Mouse (Mus musculus) intestine, embryonic 14.5 days (tissue): ENCODE results near the gene Vasn. TPM values are rescaled to one million over a fixed set of nuclear protein-coding genes. Genes with fewer than 3 reads are reported as not detected.

Experiments
- ATAC-seq: fragments of 200-750 bp; cut with Nextera tagmentation; replicated peaks from 2 replicates; pipeline ENCODE4 v1.8.0; 2017; ENCODE audit warnings: low read depth, moderate number of reproducible peaks, moderate TSS enrichment, moderate library complexity; ENCODE audit not compliant: low FRiP score, low TSS enrichment
- DNase-seq: peaks from one replicate; pipeline ENCODE4 v3.0.0-alpha.2; 2018; ENCODE audit warnings: low spot score
- H3K27ac ChIP-seq: fragments of 300-500 bp; sonication (generic); 2 replicates; pipeline ENCODE4 v1.5.1; 2014; ENCODE audit warnings: low read depth, mild to moderate bottlenecking, control low read depth
- H3K27me3 ChIP-seq: fragments of 300-500 bp; sonication (generic); replicated peaks from 2 replicates; pipeline ENCODE4 v1.6.1; 2014; ENCODE audit warnings: low read length, control low read depth; ENCODE audit not compliant: control insufficient read depth, insufficient read depth
- H3K36me3 ChIP-seq: fragments of 300-500 bp; sonication (generic); 2 replicates; pipeline ENCODE4 v1.6.1; 2014; ENCODE audit warnings: low read length, control low read depth; ENCODE audit not compliant: control insufficient read depth, insufficient read depth
- H3K4me1 ChIP-seq: fragments of 300-500 bp; sonication (generic); replicated peaks from 2 replicates; pipeline ENCODE4 v1.6.1; 2014; ENCODE audit warnings: low read length, control low read depth, mixed read lengths; ENCODE audit not compliant: control insufficient read depth, insufficient read depth
- H3K4me2 ChIP-seq: fragments of 300-500 bp; sonication (generic); 2 replicates; pipeline ENCODE4 v1.6.1; 2014; ENCODE audit warnings: low read length
- H3K4me3 ChIP-seq: fragments of 300-500 bp; sonication (generic); 2 replicates; pipeline ENCODE4 v1.5.1; 2014; ENCODE audit warnings: low read depth, low read length, control low read depth, mixed read lengths
- H3K9ac ChIP-seq: fragments of 300-500 bp; sonication (generic); 2 replicates; pipeline ENCODE4 v1.6.1; 2014; ENCODE audit warnings: mild to moderate bottlenecking, low read length
- H3K9me3 ChIP-seq: fragments of 300-500 bp; sonication (generic); 2 replicates; pipeline ENCODE4 v1.6.1; 2016; ENCODE audit warnings: low read length, control low read depth; ENCODE audit not compliant: control insufficient read depth
- WGBS: fragments of 180-500 bp; shearing (Covaris S2); extraction: QIAGEN DNeasy Blood & Tissue Kit; methylation state at CpG from one replicate; pipeline ENCODE4 v1.1.7; 2014; 5-methylcytosine and 5-hydroxymethylcytosine counted together
- polyA plus RNA-seq: library from polyadenylated mRNA; unstranded; fragments of >200 nt; fragmentation: Nextera tagmentation; extraction: Ambion mirVana; gene quantifications from 2 replicates; pipeline ENCODE4 v1.2.1, GENCODE M21; 2014

Gene Vasn
- polyA plus RNA-seq, 1 experiment from 2014 or later = 17.1 TPM

- H3K9ac ChIP-seq = no peak overlapping the region
- DNase-seq (no peak), ATAC-seq (no peak)
- H3K4me2 ChIP-seq = no peak overlapping the region
- H3K27ac ChIP-seq = peak overlapping the region; percentile 70
- H3K27me3 ChIP-seq = no peaks in the 10 kb centered on the region
- no peaks in the 10 kb centered on the region for H3K9me3 ChIP-seq
- no peak overlapping the region for H3K4me3 ChIP-seq
- H3K36me3 ChIP-seq = peaks cover 35% of the 10 kb centered on the region
- peaks cover 25% of the 10 kb centered on the region for H3K4me1 ChIP-seq
- WGBS = 61% methylated on average over 9 of the region's 9 CpGs
These were observed 16.9 kb downstream of the Vasn start for GRCm38 (mm10) chr16:4656571-4657081.

GRCm38 (mm10) chr16:4658781-4659245, 19.1 kb downstream of the Vasn start:
- H3K4me3 ChIP-seq = no peak overlapping the region
- DNase-seq = peak; percentile 73
- H3K4me2 ChIP-seq = peak overlapping the region; percentile 30; the same call in 1 of the 2 replicates
- H3K27me3 ChIP-seq = no peaks in the 10 kb centered on the region
- H3K4me1 ChIP-seq = peaks cover 22% of the 10 kb centered on the region
- peaks cover 20% of the 10 kb centered on the region for H3K36me3 ChIP-seq
- H3K27ac ChIP-seq = peak overlapping the region; percentile 55
- WGBS = 32% methylated on average over 11 of the region's 11 CpGs
- peak; percentile 69 for ATAC-seq
- no peaks in the 10 kb centered on the region for H3K9me3 ChIP-seq
- no peak overlapping the region for H3K9ac ChIP-seq

- DNase-seq (no peak), ATAC-seq (no peak)
- Histone ChIP-seq H3K4me2 (peak overlapping the region; percentile 30; the same call in 1 of the 2 replicates), H3K27ac (peak overlapping the region; percentile 55), H3K36me3 (peaks cover 20% of the 10 kb centered on the region), H3K4me3 (no peak overlapping the region), H3K9ac (no peak overlapping the region), H3K27me3 (no peaks in the 10 kb centered on the region), H3K9me3 (no peaks in the 10 kb centered on the region), H3K4me1 (peaks cover 22% of the 10 kb centered on the region)
- 24% methylated on average over 2 of the region's 2 CpGs for WGBS
These were observed 19.6 kb downstream of the Vasn start for GRCm38 (mm10) chr16:4659326-4659725.

GRCm38 (mm10) chr16:4661605-4662004, 21.9 kb downstream of the Vasn start:
- Histone ChIP-seq H3K36me3 (peaks cover 22% of the 10 kb centered on the region), H3K4me2 (no peak overlapping the region), H3K4me1 (peaks cover 11% of the 10 kb centered on the region), H3K27ac (no peak overlapping the region), H3K9me3 (no peaks in the 10 kb centered on the region), H3K4me3 (no peak overlapping the region), H3K27me3 (no peaks in the 10 kb centered on the region), H3K9ac (no peak overlapping the region)
- DNase-seq = no peak
- ATAC-seq = no peak
- 75% methylated on average over 2 of the region's 2 CpGs for WGBS

GRCm38 (mm10) chr16:4663806-4664205, 24.1 kb downstream of the Vasn start:
- Histone ChIP-seq H3K9me3 (no peaks in the 10 kb centered on the region), H3K4me3 (no peak overlapping the region), H3K4me1 (peaks cover 6% of the 10 kb centered on the region), H3K27me3 (no peaks in the 10 kb centered on the region), H3K4me2 (no peak overlapping the region), H3K9ac (no peak overlapping the region), H3K27ac (no peak overlapping the region), H3K36me3 (peaks cover 39% of the 10 kb centered on the region)
- no peak for ATAC-seq
- 86% methylated on average over 2 of the region's 2 CpGs for WGBS
- DNase-seq = no peak

- 95% methylated on average over 2 of the region's 2 CpGs for WGBS
- Histone ChIP-seq H3K4me3 (no peak overlapping the region), H3K27me3 (no peaks in the 10 kb centered on the region), H3K9me3 (no peaks in the 10 kb centered on the region), H3K36me3 (peaks cover 56% of the 10 kb centered on the region), H3K27ac (no peak overlapping the region), H3K4me1 (no peaks in the 10 kb centered on the region), H3K9ac (no peak overlapping the region), H3K4me2 (no peak overlapping the region)
- no peak for ATAC-seq
- DNase-seq = no peak
These were observed 26.0 kb downstream of the Vasn start for GRCm38 (mm10) chr16:4665726-4666125.

GRCm38 (mm10) chr16:4667190-4667808, 27.6 kb downstream of the Vasn start:
- DNase-seq = peak; percentile 93
- Histone ChIP-seq H3K9ac (0 out of 2 replicates have a peak overlapping the region, but pooled peaks have one; percentile 7), H3K36me3 (peaks cover 51% of the 10 kb centered on the region), H3K27me3 (no peaks in the 10 kb centered on the region), H3K27ac (no peak overlapping the region), H3K4me2 (no peak overlapping the region), H3K4me3 (no peak overlapping the region), H3K4me1 (no peaks in the 10 kb centered on the region), H3K9me3 (no peaks in the 10 kb centered on the region)
- peak; percentile 81 for ATAC-seq
- 32% methylated on average over 3 of the region's 3 CpGs for WGBS

GRCm38 (mm10) chr16:4670317-4670716, 30.6 kb downstream of the Vasn start:
- H3K4me3 ChIP-seq = no peak overlapping the region
- no peak for ATAC-seq
- H3K9me3 ChIP-seq = no peaks in the 10 kb centered on the region
- no peak overlapping the region for H3K27ac ChIP-seq
- WGBS = 74% methylated on average over 5 of the region's 5 CpGs
- DNase-seq = no peak
- H3K27me3 ChIP-seq = no peaks in the 10 kb centered on the region
- no peak overlapping the region for H3K9ac ChIP-seq
- H3K4me2 ChIP-seq = no peak overlapping the region
- H3K4me1 ChIP-seq = no peaks in the 10 kb centered on the region
- H3K36me3 ChIP-seq = peaks cover 70% of the 10 kb centered on the region

GRCm38 (mm10) chr16:4674091-4674490, 34.4 kb downstream of the Vasn start:
- H3K9ac ChIP-seq = no peak overlapping the region
- no peaks in the 10 kb centered on the region for H3K9me3 ChIP-seq
- H3K4me2 ChIP-seq = no peak overlapping the region
- WGBS = 86% methylated on average over 4 of the region's 4 CpGs
- ATAC-seq (no peak), DNase-seq (no peak)
- H3K27me3 ChIP-seq = no peaks in the 10 kb centered on the region
- H3K4me3 ChIP-seq = no peak overlapping the region
- H3K27ac ChIP-seq = no peak overlapping the region
- peaks cover 61% of the 10 kb centered on the region for H3K36me3 ChIP-seq
- peaks cover 8% of the 10 kb centered on the region for H3K4me1 ChIP-seq
